Mouse (Mus musculus): Measurements from ENCODE around the gene Tbx19. TPM values are rescaled to one million over a fixed set of nuclear protein-coding genes. Genes with fewer than 3 reads are reported as not detected.

Gene Tbx19
- total and polyA plus RNA-seq, 3 experiments: not detected

DNA sequence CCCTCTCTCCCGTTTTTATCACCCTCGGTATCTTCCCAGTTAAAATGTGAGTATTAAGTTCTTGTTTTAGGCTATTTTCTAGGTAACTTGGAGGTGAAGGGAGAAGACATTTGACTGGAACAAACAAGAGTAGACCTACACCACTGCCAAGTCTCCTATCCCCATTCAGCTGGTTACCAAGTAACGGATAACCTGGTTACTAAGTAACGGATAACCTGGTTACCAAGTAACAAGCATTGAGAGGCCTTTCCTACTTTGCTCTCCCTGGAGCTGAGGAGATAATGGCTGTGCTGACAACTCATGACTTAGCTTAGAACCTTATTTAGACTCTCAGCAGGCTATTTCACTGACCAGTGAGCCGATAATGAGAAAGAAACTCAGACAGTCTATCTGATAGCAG lies 51.4 kb downstream of the Tbx19 start:
- no peaks in the 10 kb centered on the region for H3K79me2 ChIP-seq (replicated peaks; ENCODE audit: control insufficient read depth, insufficient read depth, low read length)
- intact Hi-C loops (cut with DNase I): no loop called here
- H3K27me3 ChIP-seq (ENCODE audit: control insufficient read depth, insufficient read depth, low read length): no peaks in the 10 kb centered on the region
- 61% methylated on average over 5 of the region's 5 CpGs for WGBS
- no peak for DNase-seq
- TF ChIP-seq POLR2A (IDR thresholded peaks at IDR 0.05; ENCODE audit: insufficient read depth, low read depth, low read length) (no peak), CTCF (IDR thresholded peaks at IDR 0.05) (no peak), EP300 (IDR thresholded peaks at IDR 0.05; ENCODE audit: insufficient read depth, low read depth, low read length) (no peak)
- H3K4me1 ChIP-seq (ENCODE audit: control insufficient read depth, insufficient read depth, low read length): no peaks in the 10 kb centered on the region; the same call in 1 of the 2 replicates
- no peak overlapping the region for H3K9ac ChIP-seq (ENCODE audit: low read depth, low read length)
- H3K4me3 ChIP-seq: no peak overlapping the region
- no peaks in the 10 kb centered on the region for H3K36me3 ChIP-seq (ENCODE audit: control insufficient read depth, insufficient read depth, low read length)
- no peak overlapping the region for H3K27ac ChIP-seq

DNA sequence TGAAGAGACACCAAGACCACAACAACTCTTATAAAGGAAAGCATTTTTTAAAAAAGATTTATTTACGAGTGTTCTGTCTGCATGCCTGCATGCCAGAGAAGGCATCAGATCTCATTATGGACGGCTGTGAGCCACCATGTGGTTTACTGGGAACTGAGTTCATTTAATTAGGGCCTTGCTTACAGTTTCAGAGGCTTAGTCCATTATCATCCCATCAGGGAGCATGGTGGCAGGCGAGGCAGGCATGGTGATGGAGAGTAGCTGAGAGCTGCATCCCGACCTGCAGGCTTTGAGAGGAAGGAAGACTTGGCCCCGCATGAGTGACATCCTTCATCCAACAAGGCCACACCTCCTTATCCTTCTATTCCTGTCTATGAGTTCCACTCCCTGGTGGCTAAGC lies 52.1 kb downstream of the Tbx19 start:
- intact Hi-C loops (cut with DNase I): no loop called here
- no peak overlapping the region for H3K27ac ChIP-seq
- no peaks in the 10 kb centered on the region; the same call in 1 of the 2 replicates for H3K4me1 ChIP-seq (ENCODE audit: control insufficient read depth, insufficient read depth, low read length)

DNA sequence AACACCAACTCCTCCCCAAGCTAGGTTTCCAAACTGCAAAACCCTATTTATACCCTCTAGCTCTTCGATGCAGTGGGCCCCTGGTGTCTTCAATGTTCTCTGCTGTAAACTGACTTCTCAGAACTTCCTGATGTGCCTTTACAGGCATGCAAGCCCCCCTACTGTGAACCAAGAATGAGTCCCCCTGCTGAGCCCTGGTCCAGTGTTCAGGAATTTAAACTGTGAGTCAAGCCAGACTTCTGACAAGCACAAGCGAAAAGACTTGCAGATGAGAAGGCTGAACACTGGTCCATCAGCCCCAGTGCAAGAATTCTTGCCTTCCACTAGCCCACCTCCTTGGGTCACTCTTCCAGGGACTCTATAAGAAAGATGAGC lies 54.6 kb downstream of the Tbx19 start:
- Histone ChIP-seq H3K79me2 (replicated peaks; ENCODE audit: control insufficient read depth, insufficient read depth, low read length) (no peaks in the 10 kb centered on the region), H3K27me3 (ENCODE audit: control insufficient read depth, insufficient read depth, low read length) (no peaks in the 10 kb centered on the region), H3K4me1 (ENCODE audit: control insufficient read depth, insufficient read depth, low read length) (no peaks in the 10 kb centered on the region; the same call in 1 of the 2 replicates), H3K36me3 (ENCODE audit: control insufficient read depth, insufficient read depth, low read length) (no peaks in the 10 kb centered on the region), H3K9ac (ENCODE audit: low read depth, low read length) (no peak overlapping the region), H3K4me3 (no peak overlapping the region), H3K27ac (no peak overlapping the region)
- intact Hi-C loops (cut with DNase I): no loop called here
- WGBS: 70% methylated on average over 2 of the region's 2 CpGs
- TF ChIP-seq EP300 (IDR thresholded peaks at IDR 0.05; ENCODE audit: insufficient read depth, low read depth, low read length) (no peak), CTCF (IDR thresholded peaks at IDR 0.05) (no peak), POLR2A (IDR thresholded peaks at IDR 0.05; ENCODE audit: insufficient read depth, low read depth, low read length) (no peak)
- no peak for DNase-seq

More for the DNA sequence above, 52.1 kb downstream of the Tbx19 start:
- no peaks in the 10 kb centered on the region for H3K79me2 ChIP-seq (replicated peaks; ENCODE audit: control insufficient read depth, insufficient read depth, low read length)
- WGBS: 85% methylated on average over 5 of the region's 5 CpGs
- TF ChIP-seq CTCF (IDR thresholded peaks at IDR 0.05): no peak
- TF ChIP-seq EP300 (IDR thresholded peaks at IDR 0.05; ENCODE audit: insufficient read depth, low read depth, low read length): no peak
- no peak for TF ChIP-seq POLR2A (IDR thresholded peaks at IDR 0.05; ENCODE audit: insufficient read depth, low read depth, low read length)
- no peaks in the 10 kb centered on the region for H3K36me3 ChIP-seq (ENCODE audit: control insufficient read depth, insufficient read depth, low read length)
- no peak for DNase-seq
- H3K9ac ChIP-seq (ENCODE audit: low read depth, low read length): no peak overlapping the region
- no peaks in the 10 kb centered on the region for H3K27me3 ChIP-seq (ENCODE audit: control insufficient read depth, insufficient read depth, low read length)
- no peak overlapping the region for H3K4me3 ChIP-seq

DNA sequence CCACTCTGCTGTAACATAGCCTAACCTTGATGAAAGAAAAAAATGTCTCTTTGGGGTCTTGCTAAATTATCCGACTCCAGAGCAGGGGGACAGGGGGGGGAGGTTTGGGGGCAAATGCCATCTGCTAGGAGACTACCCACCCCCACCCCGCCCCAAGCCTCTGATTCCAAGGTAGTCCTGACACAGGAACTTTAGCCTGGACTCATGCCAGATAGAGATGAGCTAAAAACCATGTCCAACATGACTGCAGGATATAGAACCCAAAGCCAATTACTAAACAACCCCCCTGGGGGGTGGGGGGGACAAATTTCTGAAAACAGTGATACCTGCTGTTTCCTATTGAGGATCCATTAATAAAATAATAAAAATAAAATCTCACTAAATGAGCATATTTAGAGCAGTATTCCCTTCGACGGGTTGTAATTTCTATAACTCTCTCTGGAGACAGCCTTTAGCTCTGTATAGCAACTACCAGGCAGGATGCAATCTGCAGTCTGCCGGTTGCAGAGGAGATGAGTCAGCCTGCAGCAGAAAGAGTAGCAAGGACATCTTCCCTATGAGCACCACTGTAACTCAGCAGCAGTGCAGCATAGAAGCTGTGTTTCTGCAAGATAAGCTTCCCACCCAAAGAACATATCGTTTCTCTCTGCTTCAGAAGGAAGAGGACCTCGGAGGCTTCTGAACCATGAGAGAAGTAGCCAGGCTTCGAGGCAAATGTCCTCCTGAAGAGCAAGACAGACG lies 55.1 kb downstream of the Tbx19 start:
- TF ChIP-seq POLR2A (IDR thresholded peaks at IDR 0.05; ENCODE audit: insufficient read depth, low read depth, low read length): no peak
- no peak for TF ChIP-seq EP300 (IDR thresholded peaks at IDR 0.05; ENCODE audit: insufficient read depth, low read depth, low read length)
- TF ChIP-seq CTCF (IDR thresholded peaks at IDR 0.05): no peak

DNA sequence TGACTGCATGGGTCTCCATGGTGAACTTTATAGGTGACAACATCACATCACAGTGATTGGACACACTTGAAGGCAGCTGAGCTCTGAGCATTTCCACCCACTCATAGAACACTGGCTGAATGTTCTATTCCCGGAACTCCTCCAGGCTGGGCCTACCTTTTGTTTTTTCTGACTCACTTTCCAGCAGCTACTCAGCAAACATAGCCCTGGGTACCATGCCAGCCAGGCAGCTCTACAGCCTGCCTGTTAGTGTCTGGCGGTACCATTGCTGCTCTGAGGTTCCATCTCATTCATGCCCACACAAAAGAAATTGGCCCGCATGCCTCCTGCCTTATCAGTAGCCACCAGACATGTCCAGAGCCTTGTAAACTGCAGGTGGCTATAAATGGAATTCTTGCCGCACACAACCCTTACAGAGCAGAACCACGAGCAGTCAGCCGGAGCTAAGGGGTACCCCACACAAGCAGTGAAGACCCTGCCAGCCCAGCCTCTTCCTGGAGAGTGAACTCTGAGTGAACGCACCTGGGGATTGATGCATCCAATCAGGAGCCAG lies 55.8 kb downstream of the Tbx19 start:
- peak in 1 of 2 experiments; percentile 48 for DNase-seq
- H3K27ac ChIP-seq: no peak overlapping the region
- no peaks in the 10 kb centered on the region for H3K79me2 ChIP-seq (replicated peaks; ENCODE audit: control insufficient read depth, insufficient read depth, low read length)
- no peaks in the 10 kb centered on the region; the same call in 1 of the 2 replicates for H3K4me1 ChIP-seq (ENCODE audit: control insufficient read depth, insufficient read depth, low read length)
- no peak overlapping the region for H3K9ac ChIP-seq (ENCODE audit: low read depth, low read length)
- 29% methylated on average over 7 of the region's 7 CpGs for WGBS
- H3K27me3 ChIP-seq (ENCODE audit: control insufficient read depth, insufficient read depth, low read length): no peaks in the 10 kb centered on the region
- H3K36me3 ChIP-seq (ENCODE audit: control insufficient read depth, insufficient read depth, low read length): no peaks in the 10 kb centered on the region
- TF ChIP-seq CTCF (IDR thresholded peaks at IDR 0.05): no peak
- TF ChIP-seq EP300 (IDR thresholded peaks at IDR 0.05; ENCODE audit: insufficient read depth, low read depth, low read length): no peak
- TF ChIP-seq POLR2A (IDR thresholded peaks at IDR 0.05; ENCODE audit: insufficient read depth, low read depth, low read length): no peak
- H3K4me3 ChIP-seq: no peak overlapping the region
- intact Hi-C loops (cut with DNase I): no loop called here

More for the DNA sequence above, 55.1 kb downstream of the Tbx19 start:
- intact Hi-C loops (cut with DNase I): no loop called here
- Histone ChIP-seq H3K9ac (ENCODE audit: low read depth, low read length) (no peak overlapping the region), H3K36me3 (ENCODE audit: control insufficient read depth, insufficient read depth, low read length) (no peaks in the 10 kb centered on the region), H3K4me3 (no peak overlapping the region), H3K27ac (no peak overlapping the region), H3K79me2 (replicated peaks; ENCODE audit: control insufficient read depth, insufficient read depth, low read length) (no peaks in the 10 kb centered on the region), H3K27me3 (ENCODE audit: control insufficient read depth, insufficient read depth, low read length) (no peaks in the 10 kb centered on the region), H3K4me1 (ENCODE audit: control insufficient read depth, insufficient read depth, low read length) (no peaks in the 10 kb centered on the region; the same call in 1 of the 2 replicates)
- 40% methylated on average over 9 of the region's 9 CpGs for WGBS
- DNase-seq: no peak

DNA sequence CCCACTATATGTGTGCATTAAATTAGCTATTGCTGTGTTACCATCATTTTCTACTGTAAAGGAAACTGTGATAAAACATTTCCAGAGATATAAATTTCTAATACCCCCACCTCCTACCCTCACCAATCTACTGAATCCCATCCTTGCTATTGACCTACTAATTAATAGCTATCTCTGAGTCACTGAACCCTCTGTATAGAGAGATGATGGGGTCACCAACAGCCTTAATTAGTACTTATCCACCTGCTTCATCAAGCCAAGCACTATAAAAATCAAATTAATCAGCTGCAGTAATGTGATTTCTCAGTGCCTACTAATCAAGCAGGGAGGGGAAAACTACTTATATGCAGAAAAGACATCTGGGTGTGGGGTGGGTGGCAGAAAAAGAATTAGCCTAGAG lies 61.0 kb downstream of the Tbx19 start:
- no peaks in the 10 kb centered on the region for H3K4me1 ChIP-seq (ENCODE audit: control insufficient read depth, insufficient read depth, low read length)
- no peak overlapping the region for H3K4me3 ChIP-seq
- H3K9ac ChIP-seq (ENCODE audit: low read depth, low read length): no peak overlapping the region
- H3K27ac ChIP-seq: no peak overlapping the region
- no peak for TF ChIP-seq POLR2A (IDR thresholded peaks at IDR 0.05; ENCODE audit: insufficient read depth, low read depth, low read length)
- TF ChIP-seq CTCF (IDR thresholded peaks at IDR 0.05): no peak
- no peak for TF ChIP-seq EP300 (IDR thresholded peaks at IDR 0.05; ENCODE audit: insufficient read depth, low read depth, low read length)
- H3K79me2 ChIP-seq (replicated peaks; ENCODE audit: control insufficient read depth, insufficient read depth, low read length): no peaks in the 10 kb centered on the region
- DNase-seq: no peak
- intact Hi-C loops (cut with DNase I): no loop called here
- no peaks in the 10 kb centered on the region for H3K27me3 ChIP-seq (ENCODE audit: control insufficient read depth, insufficient read depth, low read length)
- no peaks in the 10 kb centered on the region for H3K36me3 ChIP-seq (ENCODE audit: control insufficient read depth, insufficient read depth, low read length)

Measured in heart, adult 2 months (tissue).